Mouse (Mus musculus) urinary bladder, adult 2 months (tissue): ENCODE measurements around the gene Tnfsf11. TPM values are rescaled to one million over a fixed set of nuclear protein-coding genes. Genes with fewer than 3 reads are reported as not detected.

Source experiments
- DNase-seq: peaks from one replicate; pipeline ENCODE4 v3.0.0; 2022; ENCODE audit warnings: low spot score
- polyA plus RNA-seq: library from polyadenylated mRNA; depleted of rRNA; stranded (reverse); fragments of >200 nt; gene quantifications from 2 replicates; pipeline ENCODE4 v1.2.3, GENCODE M21; 2012; rRNA removed

The Tnfsf11 gene
- polyA plus RNA-seq, 1 experiment: 0.08 TPM

DNA sequence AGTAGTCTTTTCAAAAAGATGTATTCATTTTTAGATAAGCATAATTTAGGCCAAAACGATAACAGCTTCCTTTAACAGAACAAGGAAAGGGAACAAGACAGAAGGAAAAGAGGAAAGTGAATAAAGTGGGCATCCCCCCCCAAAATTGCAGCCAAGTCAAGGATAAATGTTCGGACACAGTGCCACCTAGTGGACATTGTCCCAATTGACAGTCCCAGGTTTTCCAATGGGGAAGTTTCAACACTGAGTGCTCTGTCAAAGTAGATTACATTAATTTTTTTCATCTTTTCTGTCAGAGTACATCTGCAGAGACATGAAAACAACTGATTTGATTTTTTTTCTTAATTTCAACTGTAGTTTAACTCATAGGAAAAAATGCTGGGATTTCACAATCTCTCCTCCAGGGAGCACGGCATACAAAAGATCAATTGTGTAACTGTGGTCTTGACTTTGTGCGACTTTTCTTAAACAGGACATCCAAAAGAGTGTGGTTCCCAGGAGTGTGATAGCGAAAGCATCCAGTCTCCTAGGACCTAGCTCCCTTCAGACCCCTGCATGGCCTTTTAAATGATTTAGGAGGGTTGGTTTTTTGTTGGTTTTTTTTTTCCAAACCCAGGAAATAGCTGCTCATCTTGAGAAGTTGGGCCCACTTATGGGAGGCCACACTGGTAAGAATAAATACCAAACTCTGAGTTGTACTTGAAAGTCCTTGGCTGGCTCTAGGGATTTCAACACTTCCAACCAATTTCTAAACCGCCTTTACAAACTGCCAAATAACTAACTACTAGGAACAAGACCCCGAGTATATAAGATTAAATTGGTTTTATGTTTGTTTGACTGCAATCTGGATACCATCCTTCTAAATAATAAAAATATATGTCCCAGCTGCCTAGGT lies 19.7 kb downstream of the Tnfsf11 start:
- no peak for DNase-seq

DNA sequence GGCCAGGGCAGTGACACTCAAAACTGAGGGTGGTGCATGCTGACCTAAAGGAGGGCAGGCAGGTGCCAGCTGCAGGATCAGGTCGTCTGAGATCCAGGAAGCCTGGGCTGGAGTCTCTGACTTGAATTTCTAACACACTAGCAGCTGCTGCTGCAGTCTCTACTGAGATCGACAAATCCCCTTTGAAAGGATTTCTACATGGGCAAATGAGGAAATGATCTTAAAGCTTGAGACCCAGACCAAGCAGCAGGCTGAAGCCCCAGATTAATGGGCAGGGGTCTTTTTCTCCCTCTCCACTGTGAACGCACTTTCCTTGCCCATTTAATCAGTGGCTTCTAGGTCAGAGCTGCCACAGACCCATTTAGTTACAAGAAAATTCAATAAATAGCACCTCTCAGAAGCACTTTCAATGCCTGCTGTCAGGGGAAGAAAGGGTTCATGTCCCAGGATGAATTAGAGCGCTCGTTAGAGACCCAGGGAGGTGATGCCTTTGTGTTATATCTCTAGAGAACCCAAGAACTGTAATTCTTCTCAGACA lies 21.8 kb downstream of the Tnfsf11 start:
- DNase-seq: no peak

GRCm38 (mm10) chr14:78282490-78282889 lies 25.4 kb downstream of the Tnfsf11 start:
- DNase-seq: no peak

DNA sequence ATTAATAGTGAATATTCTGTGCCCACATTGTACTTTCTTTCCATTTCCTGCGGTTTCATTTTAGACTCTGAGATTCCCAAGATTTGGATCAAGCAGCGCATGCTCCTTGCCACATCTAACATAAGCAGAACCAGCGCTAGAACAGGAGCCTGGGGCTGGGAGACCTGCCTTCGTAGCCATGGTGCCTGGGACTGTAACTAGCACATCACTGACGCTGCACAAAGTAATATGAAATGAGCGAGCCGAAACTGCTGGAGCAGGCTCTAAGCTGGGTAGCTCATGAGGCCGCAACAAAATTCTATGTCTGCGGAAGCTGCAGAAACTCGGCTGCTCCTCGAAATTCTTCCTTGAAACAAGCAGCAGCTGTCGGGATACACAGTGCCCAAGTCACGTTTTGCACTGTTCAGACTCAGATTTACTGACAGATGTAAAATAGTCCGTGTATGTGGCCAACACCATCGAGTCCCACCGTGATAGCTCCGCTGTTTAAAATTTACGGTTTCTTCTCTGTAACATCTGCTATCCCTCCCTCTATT lies 31.4 kb downstream of the Tnfsf11 start:
- no peak for DNase-seq

- DNase-seq: no peak
These were observed 33.0 kb downstream of the Tnfsf11 start for GRCm38 (mm10) chr14:78274851-78275250.

GRCm38 (mm10) chr14:78274146-78274545 lies 33.7 kb downstream of the Tnfsf11 start:
- no peak for DNase-seq

GRCm38 (mm10) chr14:78273571-78273970 lies 34.3 kb downstream of the Tnfsf11 start:
- no peak for DNase-seq

GRCm38 (mm10) chr14:78264876-78265275 lies 43.0 kb downstream of the Tnfsf11 start:
- no peak for DNase-seq

DNA sequence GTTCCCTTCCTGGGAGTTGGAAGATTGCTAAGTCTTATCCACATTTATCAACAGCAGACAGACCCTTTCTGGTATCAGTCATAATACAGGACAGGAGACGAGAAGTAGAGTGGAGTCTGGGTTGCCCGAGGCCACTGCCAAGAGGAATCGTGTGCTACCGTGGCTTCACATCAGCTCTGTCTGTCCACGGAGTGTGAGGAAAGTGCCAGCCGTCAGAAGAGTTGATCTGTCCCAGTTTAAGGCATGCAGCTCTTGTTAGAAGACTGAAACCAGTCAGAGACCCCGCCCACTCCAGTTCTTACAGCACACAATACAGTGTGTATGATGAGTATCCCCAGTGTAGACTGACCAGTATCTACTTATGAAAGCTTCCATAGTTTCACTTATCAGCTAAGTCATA lies 45.2 kb downstream of the Tnfsf11 start:
- no peak for DNase-seq

DNA sequence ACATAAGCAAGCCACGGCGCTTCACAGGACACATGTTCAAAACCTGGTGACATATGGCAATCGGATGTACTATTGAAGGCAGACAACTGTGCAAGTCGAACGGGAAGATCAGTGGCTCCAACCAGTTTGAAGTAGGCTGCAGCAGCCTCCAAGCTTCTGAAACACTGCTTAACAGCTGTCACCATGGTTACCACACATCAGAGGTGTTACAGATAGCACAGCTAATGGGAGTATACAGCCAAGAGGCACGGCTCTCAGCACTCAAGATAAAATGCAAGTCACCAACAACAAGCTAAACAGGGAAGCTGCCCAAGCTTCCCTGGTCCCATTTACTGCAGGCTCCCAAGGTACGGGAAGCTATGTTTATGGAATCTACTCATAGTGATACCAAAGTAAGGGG lies 46.6 kb downstream of the Tnfsf11 start:
- DNase-seq: no peak

GRCm38 (mm10) chr14:78254017-78254416 lies 53.8 kb downstream of the Tnfsf11 start:
- DNase-seq: no peak

DNA sequence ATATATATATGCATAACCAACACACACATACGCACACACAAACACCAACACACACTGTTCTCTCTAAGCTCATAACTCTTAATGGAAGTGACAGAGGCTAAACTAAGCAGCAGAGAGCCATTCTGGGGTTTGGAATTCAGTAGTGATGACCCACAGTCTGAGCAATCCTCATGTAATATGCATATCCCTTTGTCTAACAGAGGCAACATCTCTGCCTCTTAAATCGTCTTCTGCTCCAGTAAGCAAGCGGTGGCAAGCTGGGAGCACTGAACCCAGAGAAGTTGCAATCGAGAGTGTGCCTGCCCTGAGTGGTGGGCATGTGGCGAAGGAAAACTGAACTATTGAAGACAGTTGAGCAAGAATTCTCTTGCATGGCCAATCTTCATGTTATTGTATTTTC lies 61.2 kb downstream of the Tnfsf11 start:
- no peak for DNase-seq

DNA sequence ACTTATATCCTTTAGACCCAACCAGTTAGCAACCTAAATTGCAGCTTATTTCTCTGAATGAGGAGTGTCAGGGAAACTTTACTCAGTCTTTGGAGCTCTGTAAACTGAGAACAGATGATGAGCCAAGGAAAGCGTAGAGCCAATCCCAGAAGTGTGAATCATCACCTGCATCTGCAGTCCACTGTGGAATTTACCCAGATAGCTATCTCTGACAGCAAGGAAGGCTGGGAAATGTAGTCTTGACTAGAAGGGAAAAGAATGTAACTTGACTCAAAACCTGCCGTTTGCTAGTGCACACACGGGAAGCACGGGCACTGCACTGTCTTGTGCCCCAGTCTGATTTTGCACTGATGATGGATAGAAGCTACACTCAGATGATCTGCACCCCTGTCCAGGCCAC lies 63.0 kb downstream of the Tnfsf11 start:
- no peak for DNase-seq

GRCm38 (mm10) chr14:78239346-78239745 lies 68.5 kb downstream of the Tnfsf11 start:
- DNase-seq: no peak

DNA sequence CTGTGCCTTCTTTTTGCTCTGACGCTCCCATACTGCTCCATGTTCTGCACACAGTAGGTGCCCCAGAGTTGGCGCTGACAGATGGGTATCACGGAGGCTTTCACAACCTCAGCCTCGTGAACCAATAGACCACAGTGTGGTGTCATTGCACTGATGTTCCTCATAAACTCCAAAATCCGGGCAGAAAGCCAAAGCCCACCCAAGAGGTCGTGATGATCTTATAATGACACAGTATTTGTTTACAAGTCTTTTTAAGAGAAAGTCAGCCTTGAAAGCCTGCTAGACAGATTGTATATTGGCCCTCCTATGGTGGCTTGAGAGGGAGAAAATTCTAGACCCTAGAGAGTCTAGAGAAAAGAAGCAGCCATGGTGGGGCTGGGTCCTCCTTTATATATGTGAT lies 70.6 kb downstream of the Tnfsf11 start:
- DNase-seq: no peak

- no peak for DNase-seq
These were observed 71.7 kb downstream of the Tnfsf11 start for GRCm38 (mm10) chr14:78236144-78236543.

DNA sequence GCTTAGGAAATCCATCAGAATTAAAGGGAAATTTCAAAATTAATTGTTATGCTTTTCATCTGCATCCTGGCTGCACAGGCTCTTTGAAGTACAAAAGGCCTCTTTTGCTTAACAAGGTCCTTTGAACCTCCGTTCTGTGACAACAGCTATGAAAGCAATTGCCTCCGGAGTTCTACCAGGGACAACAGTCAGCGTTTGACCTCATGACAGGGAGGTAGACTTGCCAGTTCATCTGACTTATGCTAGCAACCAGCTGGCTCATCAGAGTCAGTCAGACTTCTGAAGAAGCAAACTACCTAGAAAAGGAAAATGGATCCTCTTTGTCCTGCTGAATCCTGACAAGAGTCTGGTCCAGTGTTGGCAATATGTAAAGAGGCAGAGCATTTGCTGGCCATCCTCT lies 72.5 kb downstream of the Tnfsf11 start:
- no peak for DNase-seq

GRCm38 (mm10) chr14:78229012-78229411 lies 78.8 kb downstream of the Tnfsf11 start:
- DNase-seq: no peak

Other genes with a start within 250 kb of the Tnfsf11 start
- gene Fam216b, start 219.0 kb downstream of the Tnfsf11 start, polyA plus RNA-seq: not detected in 2 replicates
- gene Akap11, start 228.8 kb upstream of the Tnfsf11 start, polyA plus RNA-seq: 19.9 and 23.6 TPM in 2 replicates